In the genomic region with DNA sequence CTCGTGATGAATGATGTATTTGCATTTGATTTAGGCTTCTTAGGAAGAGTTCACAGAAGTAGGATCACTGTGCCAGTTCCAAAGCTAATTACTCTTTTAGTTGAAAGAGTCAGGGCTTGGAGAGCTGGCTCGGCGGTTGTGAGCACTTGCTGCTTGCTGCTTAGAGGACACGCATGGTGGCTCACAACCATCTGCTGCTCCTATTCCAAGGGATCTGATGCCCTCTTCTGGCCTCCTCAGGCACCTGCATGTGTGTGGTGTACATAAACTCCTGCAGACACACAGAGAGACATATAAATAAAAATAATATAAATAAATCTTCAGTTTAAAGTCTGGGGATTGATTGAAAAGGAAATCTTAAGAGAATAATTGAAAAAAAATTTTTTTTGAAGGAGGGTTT, we compare ENCODE assay signal across 20 mouse cellular contexts. TPM values are rescaled to one million over a fixed set of nuclear protein-coding genes. Genes with fewer than 3 reads are reported as not detected.
DNase-seq lines count a peak whose midpoint lies in the region; ATAC-seq and TF ChIP-seq lines count a peak whose summit lies in the region.
"Had no signal": no experiment of that assay in that cellular context is flagged by ENCODE, and none has a peak within 500 bp of the region (broad histone marks: within the 10 kb centered on the region; RNA-seq: fewer than 3 reads in every experiment).

No protein-coding gene starts in this region.

- H3K27ac ChIP-seq in hindbrain, postnatal 0 days = no peak overlapping the region
- H3K27ac ChIP-seq in hindbrain, embryonic 13.5 days = no peak overlapping the region
- H3K27ac ChIP-seq: embryonic facial prominence, embryonic 12.5 days; forebrain, embryonic 13.5 days; heart, embryonic 10.5 days; hindbrain, embryonic 12.5 days had no signal

- H3K4me1 ChIP-seq in hindbrain, postnatal 0 days (ENCODE audit: insufficient read depth, low read length) = no peaks in the 10 kb centered on the region
- peaks cover 41% of the 10 kb centered on the region for H3K4me1 ChIP-seq in hindbrain, embryonic 13.5 days (replicated peaks)

- H3K9ac ChIP-seq in hindbrain, postnatal 0 days (replicated peaks; ENCODE audit: low read length) = no peak overlapping the region
- H3K9ac ChIP-seq in hindbrain, embryonic 13.5 days = no peak overlapping the region
- H3K9ac ChIP-seq: embryonic facial prominence, embryonic 12.5 days; forebrain, embryonic 13.5 days; hindbrain, embryonic 12.5 days had no signal

- no peak overlapping the region for H3K4me3 ChIP-seq in hindbrain, postnatal 0 days (ENCODE audit: low read length)
- H3K4me3 ChIP-seq in hindbrain, embryonic 13.5 days = no peak overlapping the region
- H3K4me3 ChIP-seq: embryonic facial prominence, embryonic 12.5 days; forebrain, embryonic 13.5 days; heart, embryonic 10.5 days; hindbrain, embryonic 12.5 days had no signal

- no peak for ATAC-seq in hindbrain, postnatal 0 days
- no peak for ATAC-seq in hindbrain, embryonic 13.5 days (ENCODE audit: low FRiP score)
- ATAC-seq: intestine, embryonic 16.5 days had no signal

- no peaks in the 10 kb centered on the region for H3K9me3 ChIP-seq in hindbrain, postnatal 0 days (ENCODE audit: low read length)
- H3K9me3 ChIP-seq in hindbrain, embryonic 13.5 days = no peaks in the 10 kb centered on the region
- H3K9me3 ChIP-seq: embryonic facial prominence, embryonic 12.5 days; forebrain, embryonic 13.5 days; heart, embryonic 10.5 days; hindbrain, embryonic 12.5 days had no signal

- H3K4me2 ChIP-seq in hindbrain, postnatal 0 days (ENCODE audit: low read depth, low read length) = no peak overlapping the region
- H3K4me2 ChIP-seq in hindbrain, embryonic 13.5 days = no peak overlapping the region
- H3K4me2 ChIP-seq: embryonic facial prominence, embryonic 12.5 days; forebrain, embryonic 13.5 days; hindbrain, embryonic 12.5 days had no signal

- peak; percentile 25 for DNase-seq in hindbrain, postnatal 0 days (ENCODE audit: low spot score)
- DNase-seq in A20 (ENCODE audit: low read depth, low spot score) (peak; percentile 16), ES-CJ7 (ENCODE audit: low read depth, low spot score) (peak; percentile 60), ZHBTc4 (ENCODE audit: low read depth, low spot score) (peak; percentile 76)
- no peak for DNase-seq in right cerebral cortex, adult 18-20 months
- no peak for DNase-seq in kidney, postnatal 36 days
- DNase-seq: adrenal gland, postnatal 10 days; cerebellum, adult 11-12 months; cerebellum, adult 9-10 months; cerebellum, postnatal 25 days; gastrocnemius, postnatal 36 days; heart, adult 18-20 months; heart, postnatal 10 days; heart, postnatal 4 days had no signal

- peak; percentile 33; the same call in 1 of the 2 replicates for TF ChIP-seq CTCF in hindbrain, postnatal 0 days (IDR thresholded peaks at IDR 0.05; ENCODE audit: low read depth)

- H3K27me3 ChIP-seq in hindbrain, postnatal 0 days (ENCODE audit: insufficient read depth, low read length) = no peaks in the 10 kb centered on the region
- H3K27me3 ChIP-seq in hindbrain, embryonic 13.5 days = peaks cover 53% of the 10 kb centered on the region
- H3K27me3 ChIP-seq: embryonic facial prominence, embryonic 12.5 days; hindbrain, embryonic 12.5 days had no signal

- WGBS in hindbrain, postnatal 0 days = 62% methylated on average over 4 of the region's 4 CpGs
- 84% methylated on average over 4 of the region's 4 CpGs for WGBS in hindbrain, embryonic 13.5 days

- H3K36me3 ChIP-seq in hindbrain, postnatal 0 days (ENCODE audit: insufficient read depth, low read length) = no peaks in the 10 kb centered on the region
- no peaks in the 10 kb centered on the region for H3K36me3 ChIP-seq in hindbrain, embryonic 13.5 days
- H3K36me3 ChIP-seq: embryonic facial prominence, embryonic 12.5 days; heart, embryonic 10.5 days; hindbrain, embryonic 12.5 days had no signal

RNA-seq across cellular contexts. Expression of a gene that starts 58.9 kb away (rescaled TPM):
- total RNA-seq in hindbrain, postnatal 0 days (2014; rRNA removed) = 64.3 and 111 TPM in 2 replicates
- polyA plus RNA-seq in hindbrain, postnatal 0 days (2015; fragmentation: Nextera tagmentation; extraction: Ambion mirVana) = 12.8 and 14.5 TPM in 2 replicates
- polyA plus RNA-seq in hindbrain, embryonic 13.5 days (2015; fragmentation: Nextera tagmentation; extraction: Ambion mirVana) = 18.2 and 18.6 TPM in 2 replicates

RNA-seq across cellular contexts. Expression of a gene that starts 58.9 kb away (rescaled TPM):
- total RNA-seq in hindbrain, postnatal 0 days (2014; rRNA removed) = 17.4 and 18.6 TPM in 2 replicates
- 10.2 and 11.0 TPM in 2 replicates for polyA plus RNA-seq in hindbrain, postnatal 0 days (2015; fragmentation: Nextera tagmentation; extraction: Ambion mirVana)
- 14.1 and 15.9 TPM in 2 replicates for polyA plus RNA-seq in hindbrain, embryonic 13.5 days (2015; fragmentation: Nextera tagmentation; extraction: Ambion mirVana)

Comparison
In these comparisons a context has a peak if more than half of its experiments do, and no peak if none do; other contexts are left out.
1. DNase-seq: peak in hindbrain, postnatal 0 days (single experiment), A20 (single experiment), ES-CJ7 (single experiment) and ZHBTc4 (single experiment); none in right cerebral cortex, adult 18-20 months (single experiment) and kidney, postnatal 36 days (0 of 2).